Mouse (Mus musculus) small intestine, adult 2 months (tissue): ENCODE results near the gene Znrf2.

ENCODE experiments used
- CTCF ChIP-seq: fragments of 200-500 bp; IDR thresholded peaks from 2 replicates; pipeline ENCODE4 v1.5.1; 2012; ENCODE audit warnings: low read depth, mild to moderate bottlenecking, control low read depth, inconsistent platforms, low read length, moderate library complexity, mixed read lengths; ENCODE audit not compliant: insufficient replicate concordance, insufficient read length; ENCODE audit errors: extremely low read depth
- POLR2A ChIP-seq: fragments of 200-500 bp; IDR thresholded peaks from 2 replicates; pipeline ENCODE4 v1.6.1; 2012; ENCODE audit warnings: low read depth, mild to moderate bottlenecking, control low read depth, inconsistent platforms, low read length, moderate library complexity

DNA sequence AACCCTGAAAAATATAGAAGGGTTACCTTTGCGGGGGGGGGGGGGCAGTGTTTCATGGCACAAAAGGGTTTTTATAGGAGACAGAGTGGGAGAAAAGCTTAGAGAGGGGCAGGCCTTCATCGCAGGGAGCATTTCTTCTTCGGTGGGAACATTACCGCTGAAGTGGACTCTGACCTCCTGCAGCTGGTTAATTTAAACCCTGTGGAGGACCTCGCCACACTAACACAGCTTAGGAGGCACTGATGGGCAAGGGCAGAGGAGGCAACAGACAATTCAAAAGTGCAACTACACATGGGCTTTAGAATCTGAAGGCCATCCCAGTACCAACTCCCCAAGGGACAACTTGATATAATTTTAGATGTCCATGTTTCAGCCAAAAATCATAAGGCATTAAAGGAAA lies 20.7 kb upstream of the Znrf2 start:
- TF ChIP-seq CTCF (no peak), POLR2A (no peak)
